In genomic region chr7:122337302-122337701, GRCm38 (mm10) we compare ENCODE assay signal across 14 mouse cellular contexts.
"Had no signal": no experiment of that assay in that cellular context is flagged by ENCODE, and none has a peak within 500 bp of the region (broad histone marks: within the 10 kb centered on the region; RNA-seq: fewer than 3 reads in every experiment).

No protein-coding gene starts in this region.

- DNase-seq: retina, postnatal 1 day; right cerebral cortex, postnatal 25 days; right cerebral cortex, postnatal 4 days; spleen, adult 18-20 months; thymus, adult 18-20 months; thymus, adult 2 months; thymus, postnatal 14 days; thymus, postnatal 25 days; thymus, postnatal 36 days; thymus, postnatal 4 days had no signal

- H3K27me3 ChIP-seq: neural tube, embryonic 13.5 days; neural tube, embryonic 15.5 days; stomach, embryonic 15.5 days had no signal

- H3K27ac ChIP-seq: neural tube, embryonic 13.5 days; neural tube, embryonic 15.5 days; stomach, embryonic 15.5 days; stomach, postnatal 0 days had no signal

- H3K4me2 ChIP-seq: neural tube, embryonic 13.5 days; neural tube, embryonic 15.5 days; stomach, embryonic 15.5 days had no signal

- H3K9ac ChIP-seq: neural tube, embryonic 13.5 days; neural tube, embryonic 15.5 days; stomach, embryonic 15.5 days had no signal

- H3K36me3 ChIP-seq: neural tube, embryonic 13.5 days; neural tube, embryonic 15.5 days; stomach, embryonic 15.5 days had no signal

- H3K9me3 ChIP-seq: neural tube, embryonic 13.5 days; neural tube, embryonic 15.5 days; stomach, embryonic 15.5 days had no signal

- H3K4me1 ChIP-seq: neural tube, embryonic 13.5 days; stomach, embryonic 15.5 days had no signal

- H3K4me3 ChIP-seq: neural tube, embryonic 13.5 days; neural tube, embryonic 15.5 days; stomach, embryonic 15.5 days had no signal
